Mouse (Mus musculus): Measurements from ENCODE around the gene Thap3.

GRCm38 (mm10) chr4:151992091-151992490 lies 3.3 kb upstream of the Thap3 start:
- TF ChIP-seq CTCF (IDR thresholded peaks at IDR 0.05; ENCODE audit: insufficient read depth, low read depth, low read length): no peak
- no peak for TF ChIP-seq POLR2A (IDR thresholded peaks at IDR 0.05; ENCODE audit: insufficient read depth, low read depth, low read length)
